Mouse (Mus musculus) right cerebral cortex, postnatal 36 days (tissue): ENCODE results near the gene Cdkn3.
"Not testable (repeated sequence)": the region's sequence is repeated elsewhere in the genome, so short reads cannot be mapped to it uniquely, and the experiment has no call there.

Experiments used
- DNase-seq, 2 experiments: peaks; one replicate each; pipeline ENCODE4 v3.0.0; 2022; ENCODE audit warnings: low spot score in 2 of 2, mixed read lengths in 1 of 2

The Cdkn3 gene

GRCm38 (mm10) chr14:46783327-46783926 is 23.1 kb downstream of the Cdkn3 start:
- no peak for DNase-seq

- no peak for DNase-seq
These were observed 24.9 kb downstream of the Cdkn3 start for GRCm38 (mm10) chr14:46785247-46785646.

DNA sequence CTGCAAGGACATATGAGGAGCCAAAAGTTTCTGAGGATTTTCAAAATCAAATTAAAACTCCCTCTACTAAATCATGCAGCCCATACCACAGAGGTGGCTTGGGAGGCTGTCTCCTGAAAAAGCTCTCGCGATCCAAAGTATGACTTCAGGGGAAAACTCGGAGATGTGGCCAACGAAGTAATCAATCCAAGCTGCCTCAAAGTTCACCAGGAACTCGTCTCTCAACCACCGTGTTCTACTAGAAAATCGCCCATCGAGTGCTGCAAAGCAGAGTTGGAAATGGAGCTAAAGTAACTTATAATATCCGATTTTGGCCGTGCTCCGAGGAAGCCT is 27.1 kb downstream of the Cdkn3 start:
- DNase-seq: no peak

DNA sequence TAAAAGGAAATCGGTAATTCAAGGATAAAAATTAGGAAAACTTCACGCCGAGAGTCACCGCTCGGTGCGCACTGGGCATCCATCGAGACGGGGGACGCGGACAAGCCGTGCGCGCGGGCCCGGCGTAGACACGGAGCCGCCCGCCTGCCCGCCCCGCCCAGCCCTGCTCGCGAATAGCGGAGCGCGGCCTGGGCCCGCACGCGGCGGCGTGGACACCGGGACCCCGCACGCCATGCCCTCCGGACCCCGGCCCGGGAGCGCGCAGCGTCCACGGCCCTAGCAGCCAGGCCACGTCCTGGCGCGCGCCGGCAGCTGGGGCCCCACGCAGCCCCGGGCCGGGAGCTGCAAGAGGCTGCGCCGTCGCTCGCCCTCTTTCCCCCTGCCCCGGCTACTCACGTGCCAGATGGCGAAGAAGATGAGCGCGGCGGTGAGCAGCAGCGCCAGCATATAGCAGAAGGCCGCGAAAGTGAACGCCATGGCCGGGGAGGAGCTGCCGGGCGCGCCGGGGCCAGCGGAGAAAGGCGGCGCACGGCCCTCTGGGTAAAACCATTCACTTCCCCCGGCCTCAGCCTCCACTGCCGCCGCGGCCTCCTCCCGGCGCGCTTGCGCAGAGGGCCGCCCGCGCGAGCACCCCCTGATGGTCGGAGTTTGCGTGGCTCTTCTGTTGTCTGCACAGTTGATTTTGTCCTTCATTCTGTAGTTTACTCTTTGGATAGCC is 27.6 kb downstream of the Cdkn3 start, which contains the start of gene Cnih1:
Gene Cnih1, minus strand, starts transcription at position 625 of the 718 bp plus-strand sequence.
- peak; percentile 81 to 83 for DNase-seq

DNA sequence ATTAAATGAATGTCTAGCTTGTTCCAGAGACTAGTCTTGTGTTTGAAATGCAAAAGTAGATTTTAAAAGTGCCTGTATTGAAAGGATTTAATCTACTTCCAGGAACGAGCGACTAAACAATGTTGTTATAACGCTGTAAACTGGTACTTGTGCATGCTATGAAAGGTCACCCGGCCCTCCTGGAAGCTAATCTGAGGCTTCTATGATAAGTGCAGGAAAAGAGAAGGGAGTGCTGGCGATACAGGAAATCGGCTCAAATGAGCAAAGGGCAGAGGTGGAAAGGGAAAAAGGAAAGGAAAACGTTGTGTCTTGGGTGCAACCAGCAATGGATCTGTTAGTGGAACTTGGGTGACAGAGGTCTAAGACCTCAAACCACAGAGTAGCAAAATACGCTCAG is 28.2 kb downstream of the Cdkn3 start:
- DNase-seq: no peak

GRCm38 (mm10) chr14:46790303-46790702 is 30.0 kb downstream of the Cdkn3 start:
- no peak for DNase-seq

DNA sequence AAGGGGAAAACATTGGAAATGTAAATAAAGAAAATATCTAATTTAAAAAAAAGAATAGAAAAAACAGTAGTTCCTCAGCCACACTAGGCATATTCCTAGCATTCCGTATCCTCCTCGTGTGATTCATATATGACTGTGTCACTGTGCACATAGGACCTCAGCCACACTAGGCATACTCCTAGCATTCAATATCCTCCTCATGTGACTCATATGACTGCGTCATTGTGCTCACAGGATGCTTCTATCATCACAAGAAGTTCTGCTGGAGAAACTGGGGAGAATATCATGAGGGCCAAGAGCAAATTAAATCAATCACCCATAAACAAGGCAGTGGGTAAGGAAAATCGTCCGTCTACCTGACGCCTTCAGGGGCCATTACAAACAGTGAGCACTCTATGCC is 30.4 kb downstream of the Cdkn3 start:
- no peak for DNase-seq

DNA sequence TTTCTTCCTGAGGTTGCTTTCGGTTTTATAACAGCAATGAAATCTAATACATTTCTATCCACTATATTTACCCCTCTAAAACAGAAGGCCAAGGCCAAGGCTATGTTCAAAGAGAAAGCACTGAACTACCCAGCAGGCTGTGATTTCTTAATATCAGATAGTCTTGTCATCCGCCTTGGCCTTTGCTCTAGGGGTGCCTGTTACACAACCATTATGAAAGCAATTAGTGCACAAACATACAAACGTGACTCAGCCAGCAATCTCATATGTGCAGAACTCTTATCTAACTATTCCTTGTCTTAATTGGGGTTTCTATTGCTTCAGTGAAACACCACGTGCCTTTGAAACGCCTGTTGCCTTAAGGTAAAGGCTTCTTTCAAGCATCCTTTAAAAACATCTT is 33.8 kb downstream of the Cdkn3 start:
- DNase-seq: no peak

- DNase-seq: no peak
These were observed 40.5 kb downstream of the Cdkn3 start for GRCm38 (mm10) chr14:46800684-46801345.

DNA sequence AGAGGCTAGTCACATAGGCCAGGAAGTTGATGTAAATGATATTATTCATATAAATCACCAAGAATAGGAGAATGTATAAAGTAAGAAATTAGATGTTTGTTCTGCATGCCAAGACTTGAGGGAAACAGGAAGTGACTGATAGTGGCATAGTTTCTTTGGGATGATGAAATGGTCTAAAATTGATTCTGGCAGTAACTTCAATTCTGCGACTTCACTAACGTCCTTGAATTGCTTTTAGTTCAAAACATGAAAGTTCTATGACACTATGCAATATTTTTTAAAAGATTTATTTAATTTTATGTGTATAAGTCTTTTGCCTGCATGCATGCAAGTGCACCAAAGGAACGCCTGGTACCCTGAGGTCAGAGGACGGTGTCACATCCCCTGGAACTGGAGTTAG is 42.9 kb downstream of the Cdkn3 start:
- DNase-seq: no peak

DNA sequence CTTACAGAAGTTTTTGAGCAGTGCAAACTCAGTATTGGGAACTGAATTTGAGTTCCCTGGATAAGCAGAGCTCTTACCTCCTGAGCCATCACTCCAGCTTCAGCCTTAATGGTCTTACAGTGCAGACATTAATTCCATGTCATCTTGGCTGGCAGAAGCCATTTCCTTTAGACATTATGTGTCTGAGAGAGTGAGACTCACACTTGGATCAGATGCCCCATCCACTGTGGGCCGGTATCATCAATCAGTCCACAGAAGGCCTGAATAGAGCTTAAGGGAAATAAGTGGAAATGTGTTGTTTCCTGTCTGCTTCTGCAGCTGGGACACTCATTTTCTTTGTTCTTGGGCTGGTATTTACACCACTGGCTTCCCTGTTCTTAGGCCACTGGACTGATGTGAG is 43.5 kb downstream of the Cdkn3 start:
- no peak for DNase-seq

GRCm38 (mm10) chr14:46806186-46806585 is 45.8 kb downstream of the Cdkn3 start:
- no peak for DNase-seq

GRCm38 (mm10) chr14:46807927-46808326 is 47.6 kb downstream of the Cdkn3 start:
- DNase-seq: no peak

DNA sequence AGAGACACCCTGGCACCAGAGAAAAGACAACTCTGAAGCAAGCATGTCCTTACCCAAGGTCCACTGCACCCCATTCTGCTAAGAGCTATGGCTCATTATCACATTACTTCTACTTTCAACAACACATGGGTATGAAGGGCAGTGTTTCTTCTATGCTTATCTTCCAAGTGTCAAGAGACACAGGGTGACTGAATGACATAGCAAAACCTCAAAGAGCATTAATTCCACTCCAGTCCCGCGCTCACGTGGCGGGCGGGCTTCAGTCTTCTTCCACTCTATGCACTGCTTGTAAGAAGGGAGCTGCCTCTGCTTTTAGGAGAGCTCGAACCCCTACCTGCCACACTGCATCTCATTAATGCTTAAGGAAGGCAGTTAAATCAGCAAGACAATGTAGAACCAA is 55.3 kb downstream of the Cdkn3 start:
- DNase-seq: no peak

GRCm38 (mm10) chr14:46816916-46817622 is 56.7 kb downstream of the Cdkn3 start:
- DNase-seq: no peak

- no peak for DNase-seq
These were observed 58.4 kb downstream of the Cdkn3 start for GRCm38 (mm10) chr14:46818743-46819142.

DNA sequence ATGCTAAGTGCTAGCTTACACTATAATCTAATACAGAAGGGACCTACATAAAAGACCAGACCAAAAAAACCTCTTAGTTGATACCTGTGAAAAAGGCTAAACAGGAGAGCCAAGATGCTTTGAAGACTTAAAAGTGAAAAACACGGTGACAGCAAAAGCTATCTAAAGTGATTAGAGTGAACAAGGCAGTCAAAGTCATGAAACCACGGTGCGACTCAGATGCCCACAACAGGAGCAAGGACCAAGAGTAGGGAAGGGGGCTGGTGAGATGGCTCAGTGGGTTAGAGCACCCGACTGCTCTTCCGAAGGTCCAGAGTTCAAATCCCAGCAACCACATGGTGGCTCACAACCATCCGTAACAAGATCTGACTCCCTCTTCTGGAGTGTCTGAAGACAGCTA is 59.6 kb downstream of the Cdkn3 start:
- not testable (repeated sequence) for DNase-seq
